Mouse (Mus musculus) E14TG2a.4 (cell line): Measurements from ENCODE around the gene Gm45234.

Experiments
- H3K27me3 ChIP-seq: 2 replicates; pipeline ENCODE4 v1.6.1; 2014; ENCODE audit warnings: low read length, control low read depth; ENCODE audit not compliant: insufficient read depth
- H3K36me3 ChIP-seq: 2 replicates; pipeline ENCODE4 v1.6.1; 2014; ENCODE audit warnings: low read length, control low read depth; ENCODE audit not compliant: insufficient read depth
- H3K4me1 ChIP-seq: replicated peaks from 2 replicates; pipeline ENCODE4 v1.6.1; 2014; ENCODE audit warnings: low read depth, low read length, control low read depth
- H3K4me3 ChIP-seq: replicated peaks from 2 replicates; pipeline ENCODE4 v1.5.1; 2014; ENCODE audit warnings: mild to moderate bottlenecking, low read length
- H3K9me3 ChIP-seq: 2 replicates; pipeline ENCODE4 v1.6.1; 2014; ENCODE audit warnings: low read length, control low read depth
- CTCF ChIP-seq: conservative IDR thresholded peaks from 2 replicates; pipeline ENCODE4 v1.5.1; 2014; ENCODE audit warnings: low read length
- NANOG ChIP-seq: IDR thresholded peaks from 2 replicates; pipeline ENCODE4 v1.6.1; 2014; ENCODE audit warnings: borderline replicate concordance, low read length, mixed read lengths
- POU5F1 ChIP-seq: IDR thresholded peaks from 2 replicates; pipeline ENCODE4 v1.6.1; 2014; ENCODE audit warnings: low read length, borderline replicate concordance

Gm45234 gene

GRCm38 (mm10) chr6:124724472-124724871 is 31.3 kb downstream of the Gm45234 start:
- H3K4me3 ChIP-seq = no peak overlapping the region
- H3K4me1 ChIP-seq = peaks cover 50% of the 10 kb centered on the region
- no peak for TF ChIP-seq POU5F1
- TF ChIP-seq NANOG = no peak
- no peak for TF ChIP-seq CTCF
- peaks cover 78% of the 10 kb centered on the region for H3K36me3 ChIP-seq
- no peaks in the 10 kb centered on the region for H3K27me3 ChIP-seq
- no peaks in the 10 kb centered on the region for H3K9me3 ChIP-seq

GRCm38 (mm10) chr6:124723541-124723940 is 32.3 kb downstream of the Gm45234 start:
- peaks cover 72% of the 10 kb centered on the region for H3K36me3 ChIP-seq
- no peaks in the 10 kb centered on the region for H3K9me3 ChIP-seq

GRCm38 (mm10) chr6:124722876-124723473 is 32.8 kb downstream of the Gm45234 start:
- Histone ChIP-seq H3K4me1 (peaks cover 56% of the 10 kb centered on the region), H3K27me3 (no peaks in the 10 kb centered on the region), H3K36me3 (peaks cover 66% of the 10 kb centered on the region), H3K9me3 (no peaks in the 10 kb centered on the region), H3K4me3 (no peak overlapping the region)
- TF ChIP-seq NANOG = no peak
- TF ChIP-seq POU5F1 = no peak
- TF ChIP-seq CTCF = no peak

More at GRCm38 (mm10) chr6:124723541-124723940, 32.3 kb downstream of the Gm45234 start:
- H3K27me3 ChIP-seq = no peaks in the 10 kb centered on the region
- H3K4me3 ChIP-seq = no peak overlapping the region
- TF ChIP-seq POU5F1 (no peak), CTCF (no peak), NANOG (no peak)
- peaks cover 56% of the 10 kb centered on the region for H3K4me1 ChIP-seq

- peaks cover 66% of the 10 kb centered on the region for H3K36me3 ChIP-seq
- H3K4me3 ChIP-seq = no peak overlapping the region
- no peaks in the 10 kb centered on the region for H3K27me3 ChIP-seq
- H3K9me3 ChIP-seq = no peaks in the 10 kb centered on the region
- TF ChIP-seq POU5F1 (no peak), NANOG (no peak), CTCF (no peak)
- peaks cover 70% of the 10 kb centered on the region for H3K4me1 ChIP-seq
Observed at GRCm38 (mm10) chr6:124720904-124721303, 34.9 kb downstream of the Gm45234 start.

- no peaks in the 10 kb centered on the region for H3K9me3 ChIP-seq
- peak overlapping the region; percentile 78 for H3K4me3 ChIP-seq
- H3K4me1 ChIP-seq = peaks cover 79% of the 10 kb centered on the region
- H3K36me3 ChIP-seq = peaks cover 66% of the 10 kb centered on the region
- no peak for TF ChIP-seq NANOG
- TF ChIP-seq CTCF = no peak
- TF ChIP-seq POU5F1 = no peak
- H3K27me3 ChIP-seq = no peaks in the 10 kb centered on the region
Observed at GRCm38 (mm10) chr6:124719354-124719978, 36.4 kb downstream of the Gm45234 start.

GRCm38 (mm10) chr6:124718703-124719102 is 37.1 kb downstream of the Gm45234 start:
- no peaks in the 10 kb centered on the region for H3K9me3 ChIP-seq
- H3K36me3 ChIP-seq = peaks cover 66% of the 10 kb centered on the region
- peak overlapping the region; percentile 78 for H3K4me3 ChIP-seq
- peaks cover 84% of the 10 kb centered on the region for H3K4me1 ChIP-seq
- TF ChIP-seq CTCF = no peak
- no peak for TF ChIP-seq NANOG
- no peak for TF ChIP-seq POU5F1
- no peaks in the 10 kb centered on the region for H3K27me3 ChIP-seq

- TF ChIP-seq NANOG (no peak), POU5F1 (no peak), CTCF (no peak)
- Histone ChIP-seq H3K4me1 (peaks cover 91% of the 10 kb centered on the region), H3K4me3 (peak overlapping the region; percentile 78), H3K9me3 (no peaks in the 10 kb centered on the region), H3K36me3 (peaks cover 66% of the 10 kb centered on the region), H3K27me3 (no peaks in the 10 kb centered on the region)
Observed at GRCm38 (mm10) chr6:124717968-124718367, 37.9 kb downstream of the Gm45234 start.

- Histone ChIP-seq H3K9me3 (no peaks in the 10 kb centered on the region), H3K27me3 (no peaks in the 10 kb centered on the region), H3K4me3 (peak overlapping the region; percentile 78), H3K36me3 (peaks cover 65% of the 10 kb centered on the region), H3K4me1 (peaks cover 92% of the 10 kb centered on the region)
- TF ChIP-seq POU5F1 = no peak
- no peak for TF ChIP-seq NANOG
- peak; percentile 33 for TF ChIP-seq CTCF
Observed at GRCm38 (mm10) chr6:124716864-124717490, 38.8 kb downstream of the Gm45234 start.

- Histone ChIP-seq H3K36me3 (peaks cover 78% of the 10 kb centered on the region), H3K4me1 (peaks cover 83% of the 10 kb centered on the region), H3K9me3 (no peaks in the 10 kb centered on the region), H3K27me3 (no peaks in the 10 kb centered on the region), H3K4me3 (peak overlapping the region; percentile 100)
- TF ChIP-seq CTCF (no peak), NANOG (no peak), POU5F1 (no peak)
Observed at GRCm38 (mm10) chr6:124712918-124713317, 42.9 kb downstream of the Gm45234 start.
